Mouse (Mus musculus) heart, embryonic 11.5 days (tissue): ENCODE results near the gene Klhl7. TPM values are rescaled to one million over a fixed set of nuclear protein-coding genes. Genes with fewer than 3 reads are reported as not detected.
"Not testable (repeated sequence)": the region's sequence is repeated elsewhere in the genome, so short reads cannot be mapped to it uniquely, and the experiment has no call there.

Source experiments
- ATAC-seq: fragments of 200-750 bp; cut with Nextera tagmentation; replicated peaks from 2 replicates; pipeline ENCODE4 v1.8.0; 2017; ENCODE audit warnings: moderate library complexity; ENCODE audit not compliant: insufficient number of reproducible peaks, low FRiP score, low TSS enrichment
- H3K27ac ChIP-seq: fragments of 300-500 bp; sonication (generic); 2 replicates; pipeline ENCODE4 v1.5.1; 2014; ENCODE audit warnings: mild to moderate bottlenecking, low read depth, low read length
- H3K27me3 ChIP-seq: fragments of 300-500 bp; sonication (generic); 2 replicates; pipeline ENCODE4 v1.6.1; 2014; ENCODE audit warnings: mild to moderate bottlenecking, low read length, mixed read lengths; ENCODE audit not compliant: control insufficient read depth, insufficient read depth
- H3K36me3 ChIP-seq: fragments of 300-500 bp; sonication (generic); 2 replicates; pipeline ENCODE4 v1.6.1; 2014; ENCODE audit warnings: mild to moderate bottlenecking, low read length, moderate library complexity, mixed read lengths; ENCODE audit not compliant: control insufficient read depth, insufficient read depth
- H3K4me1 ChIP-seq: fragments of 300-500 bp; sonication (generic); 2 replicates; pipeline ENCODE4 v1.6.1; 2014; ENCODE audit warnings: low read length; ENCODE audit not compliant: control insufficient read depth, insufficient read depth
- H3K4me2 ChIP-seq: fragments of 300-500 bp; sonication (generic); 2 replicates; pipeline ENCODE4 v1.6.1; 2014; ENCODE audit warnings: mild to moderate bottlenecking, moderate library complexity
- H3K4me3 ChIP-seq: fragments of 300-500 bp; sonication (generic); 2 replicates; pipeline ENCODE4 v1.5.1; 2014; ENCODE audit warnings: low read depth, low read length
- H3K9ac ChIP-seq: fragments of 300-500 bp; sonication (generic); 2 replicates; pipeline ENCODE4 v1.6.1; 2014; ENCODE audit warnings: mild to moderate bottlenecking, low read depth, low read length, moderate library complexity
- H3K9me3 ChIP-seq: fragments of 300-500 bp; sonication (generic); replicated peaks from 2 replicates; pipeline ENCODE4 v1.6.1; 2016; ENCODE audit warnings: low read length; ENCODE audit not compliant: control insufficient read depth
- WGBS: fragments of 180-500 bp; shearing (Covaris S2); extraction: QIAGEN DNeasy Blood & Tissue Kit; methylation state at CpG from one replicate; pipeline ENCODE4 v1.1.7; 2014; ENCODE audit not compliant: insufficient replicate concordance; 5-methylcytosine and 5-hydroxymethylcytosine counted together
- polyA plus RNA-seq: library from polyadenylated mRNA; unstranded; fragments of >200 nt; fragmentation: Nextera tagmentation; extraction: Ambion mirVana; gene quantifications from 2 replicates; pipeline ENCODE4 v1.2.1, GENCODE M21; 2014

Gene Klhl7
- polyA plus RNA-seq, 1 experiment from 2014 or later: 39.0 TPM

DNA sequence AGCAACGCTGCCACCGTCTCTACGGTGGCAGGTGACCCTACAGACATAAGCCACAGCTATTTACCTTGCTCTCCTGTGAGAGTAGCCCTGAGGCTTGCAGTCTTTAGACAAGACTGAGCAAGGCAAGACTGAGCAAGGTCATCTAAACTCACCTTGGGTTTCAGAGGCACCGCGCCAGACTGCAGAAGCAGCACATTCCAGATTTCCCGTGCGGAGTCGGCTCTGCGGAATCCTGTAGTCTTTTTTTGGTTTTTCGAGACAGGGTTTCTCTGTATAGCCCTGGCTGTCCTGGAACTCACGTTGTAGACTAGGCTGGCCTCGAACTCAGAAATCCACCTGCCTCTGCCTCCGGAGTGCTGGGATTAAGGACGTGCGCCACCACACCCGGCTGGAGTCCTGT, 14.2 kb upstream of the Klhl7 start:
- 78% methylated on average over 16 of the region's 16 CpGs for WGBS
- no peak overlapping the region for H3K27ac ChIP-seq
- no peak for ATAC-seq
- H3K4me2 ChIP-seq: no peak overlapping the region
- no peaks in the 10 kb centered on the region for H3K27me3 ChIP-seq
- no peaks in the 10 kb centered on the region for H3K36me3 ChIP-seq
- H3K9me3 ChIP-seq: no peaks in the 10 kb centered on the region
- H3K9ac ChIP-seq: no peak overlapping the region
- no peak overlapping the region for H3K4me3 ChIP-seq
- H3K4me1 ChIP-seq: no peaks in the 10 kb centered on the region

DNA sequence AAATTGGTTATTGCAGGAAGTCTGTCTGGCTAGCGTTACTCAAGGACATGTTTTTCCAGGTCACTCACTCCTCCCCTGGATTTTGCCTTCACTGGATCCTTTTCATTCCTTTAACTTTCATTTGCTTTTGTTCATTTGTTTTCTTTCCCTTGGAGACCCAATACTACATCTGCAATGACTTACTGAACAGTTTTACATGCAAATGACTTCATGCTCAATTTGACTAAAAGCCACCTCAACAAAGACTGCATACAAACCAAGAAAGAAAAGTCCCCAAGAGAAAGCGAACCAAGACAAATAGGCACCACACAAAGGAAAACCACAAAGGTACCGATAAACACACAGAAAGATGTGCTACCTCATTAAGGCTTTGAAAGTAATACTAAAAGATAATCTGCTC, 13.5 kb upstream of the Klhl7 start:
- Histone ChIP-seq H3K27me3 (no peaks in the 10 kb centered on the region), H3K4me2 (no peak overlapping the region), H3K27ac (no peak overlapping the region), H3K9me3 (no peaks in the 10 kb centered on the region), H3K36me3 (no peaks in the 10 kb centered on the region), H3K4me1 (no peaks in the 10 kb centered on the region), H3K9ac (no peak overlapping the region), H3K4me3 (no peak overlapping the region)
- no peak for ATAC-seq
- 69% methylated on average over 3 of the region's 3 CpGs for WGBS

DNA sequence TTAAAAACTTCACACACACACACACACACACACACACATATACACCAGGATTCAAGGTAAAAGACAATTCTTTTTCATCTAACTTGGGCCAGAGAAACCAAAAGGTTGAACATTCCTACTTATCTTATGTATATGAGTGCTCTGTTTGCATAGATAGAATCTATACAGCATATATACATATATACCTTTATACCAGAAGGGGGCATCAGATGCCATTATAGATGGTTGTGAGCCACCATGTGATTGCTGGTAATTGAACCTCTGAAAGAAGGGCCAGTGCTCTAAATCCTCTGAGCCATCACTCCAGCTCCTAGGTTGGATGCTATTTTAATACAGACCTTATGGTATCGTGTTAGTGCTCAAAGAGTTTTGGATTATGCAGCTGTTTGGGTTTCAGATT, 12.0 kb upstream of the Klhl7 start:
- no peak overlapping the region for H3K4me2 ChIP-seq
- no peak for ATAC-seq
- no peaks in the 10 kb centered on the region for H3K9me3 ChIP-seq
- no peaks in the 10 kb centered on the region for H3K27me3 ChIP-seq
- H3K4me1 ChIP-seq: no peaks in the 10 kb centered on the region
- no peak overlapping the region for H3K27ac ChIP-seq
- H3K36me3 ChIP-seq: no peaks in the 10 kb centered on the region
- H3K4me3 ChIP-seq: no peak overlapping the region
- 77% methylated on average over 1 of the region's 1 CpGs for WGBS
- H3K9ac ChIP-seq: no peak overlapping the region

- no peaks in the 10 kb centered on the region for H3K4me1 ChIP-seq
- no peaks in the 10 kb centered on the region for H3K9me3 ChIP-seq
- no peak overlapping the region for H3K4me2 ChIP-seq
- H3K27me3 ChIP-seq: no peaks in the 10 kb centered on the region
- H3K4me3 ChIP-seq: no peak overlapping the region
- no peak overlapping the region for H3K27ac ChIP-seq
- no peak for ATAC-seq
- H3K36me3 ChIP-seq: no peaks in the 10 kb centered on the region
- 70% methylated on average over 3 of the region's 3 CpGs for WGBS
- no peak overlapping the region for H3K9ac ChIP-seq
These were observed 7.9 kb upstream of the Klhl7 start for GRCm38 (mm10) chr5:24092496-24092895.

DNA sequence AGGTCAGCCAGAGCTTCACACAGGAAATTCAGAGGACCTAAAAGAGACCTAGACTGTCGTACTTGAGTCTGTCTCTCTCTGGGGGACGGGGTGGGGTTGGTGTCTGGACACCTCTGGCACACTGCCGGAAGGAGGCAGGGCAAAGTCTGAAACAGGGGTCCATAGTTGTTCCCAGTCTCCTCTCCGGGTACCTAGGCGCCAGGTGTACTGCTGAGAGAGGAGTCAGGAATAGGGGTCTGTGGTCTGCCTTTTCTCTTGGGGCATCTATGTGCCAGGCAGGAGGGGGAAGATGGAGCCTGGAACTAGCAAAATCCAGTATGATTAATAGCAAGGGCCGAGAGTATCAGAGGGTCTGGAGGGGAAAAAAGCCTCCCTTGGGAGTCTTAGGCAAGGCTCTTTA, 5.0 kb upstream of the Klhl7 start:
- H3K9me3 ChIP-seq: no peaks in the 10 kb centered on the region
- no peak overlapping the region for H3K4me2 ChIP-seq
- no peak overlapping the region for H3K27ac ChIP-seq
- H3K4me3 ChIP-seq: no peak overlapping the region
- 76% methylated on average over 6 of the region's 6 CpGs for WGBS
- no peak overlapping the region for H3K9ac ChIP-seq
- no peaks in the 10 kb centered on the region for H3K4me1 ChIP-seq
- no peaks in the 10 kb centered on the region for H3K36me3 ChIP-seq
- ATAC-seq: no peak
- no peaks in the 10 kb centered on the region for H3K27me3 ChIP-seq

DNA sequence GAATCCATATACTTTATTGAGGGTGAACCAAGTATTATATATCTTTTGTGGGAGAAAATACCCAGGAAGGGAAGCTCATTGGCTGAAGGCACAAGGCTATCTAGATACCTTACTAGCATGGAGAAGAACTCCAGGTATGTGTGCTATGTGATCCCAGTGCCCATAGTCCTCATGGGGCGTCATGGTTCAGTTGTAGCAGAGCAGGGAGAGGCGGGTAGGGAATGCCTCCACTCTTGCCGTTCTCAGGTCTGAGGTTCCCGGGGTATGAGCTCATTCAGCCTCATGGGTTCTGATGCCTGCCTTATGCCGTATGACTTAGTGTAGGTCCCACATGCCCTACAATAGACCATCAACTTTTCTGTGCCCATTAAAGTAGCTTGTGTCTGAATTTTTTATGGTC, 4.5 kb upstream of the Klhl7 start:
- H3K9me3 ChIP-seq: no peaks in the 10 kb centered on the region
- no peak for ATAC-seq
- no peaks in the 10 kb centered on the region for H3K36me3 ChIP-seq
- H3K27ac ChIP-seq: no peak overlapping the region
- no peak overlapping the region for H3K4me2 ChIP-seq
- 63% methylated on average over 5 of the region's 5 CpGs for WGBS
- no peaks in the 10 kb centered on the region for H3K27me3 ChIP-seq
- no peaks in the 10 kb centered on the region for H3K4me1 ChIP-seq
- no peak overlapping the region for H3K9ac ChIP-seq
- no peak overlapping the region for H3K4me3 ChIP-seq

DNA sequence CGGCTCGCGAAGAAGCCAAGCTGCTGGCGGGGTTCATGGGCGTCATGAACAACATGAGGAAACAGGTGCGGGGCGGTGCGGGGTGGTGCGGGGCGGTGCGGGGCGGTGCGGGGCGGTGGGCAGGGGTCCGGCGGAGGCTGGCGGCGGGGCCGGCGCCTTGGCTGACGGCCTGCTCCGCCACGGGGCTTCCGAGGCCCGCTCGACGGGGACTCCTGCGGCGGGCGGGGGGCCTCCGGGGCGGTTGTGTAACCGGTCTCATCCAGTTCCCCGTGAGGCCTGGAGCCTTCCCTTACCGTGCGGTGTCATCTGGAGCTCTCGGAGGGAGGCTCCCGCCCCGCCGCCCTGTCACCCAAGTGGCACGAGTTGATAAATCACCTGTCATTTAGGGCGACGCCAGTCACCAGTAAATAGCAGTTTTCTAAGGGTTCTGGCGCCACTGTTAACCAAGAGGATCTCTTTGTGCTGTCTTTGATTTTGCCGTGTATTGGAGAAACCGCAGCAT, 456 bp downstream of the Klhl7 start:
- no peaks in the 10 kb centered on the region; the same call in 1 of the 2 replicates for H3K4me1 ChIP-seq
- H3K9ac ChIP-seq: peak overlapping the region; percentile 93
- no peaks in the 10 kb centered on the region for H3K36me3 ChIP-seq
- H3K27ac ChIP-seq: peak overlapping the region; percentile 78
- no peaks in the 10 kb centered on the region for H3K27me3 ChIP-seq
- H3K4me3 ChIP-seq: peak overlapping the region; percentile 83
- peak; percentile 87 for ATAC-seq
- under 1% methylated on average over 37 of the region's 46 CpGs for WGBS
- H3K4me2 ChIP-seq: peak overlapping the region; percentile 72
- H3K9me3 ChIP-seq: no peaks in the 10 kb centered on the region

DNA sequence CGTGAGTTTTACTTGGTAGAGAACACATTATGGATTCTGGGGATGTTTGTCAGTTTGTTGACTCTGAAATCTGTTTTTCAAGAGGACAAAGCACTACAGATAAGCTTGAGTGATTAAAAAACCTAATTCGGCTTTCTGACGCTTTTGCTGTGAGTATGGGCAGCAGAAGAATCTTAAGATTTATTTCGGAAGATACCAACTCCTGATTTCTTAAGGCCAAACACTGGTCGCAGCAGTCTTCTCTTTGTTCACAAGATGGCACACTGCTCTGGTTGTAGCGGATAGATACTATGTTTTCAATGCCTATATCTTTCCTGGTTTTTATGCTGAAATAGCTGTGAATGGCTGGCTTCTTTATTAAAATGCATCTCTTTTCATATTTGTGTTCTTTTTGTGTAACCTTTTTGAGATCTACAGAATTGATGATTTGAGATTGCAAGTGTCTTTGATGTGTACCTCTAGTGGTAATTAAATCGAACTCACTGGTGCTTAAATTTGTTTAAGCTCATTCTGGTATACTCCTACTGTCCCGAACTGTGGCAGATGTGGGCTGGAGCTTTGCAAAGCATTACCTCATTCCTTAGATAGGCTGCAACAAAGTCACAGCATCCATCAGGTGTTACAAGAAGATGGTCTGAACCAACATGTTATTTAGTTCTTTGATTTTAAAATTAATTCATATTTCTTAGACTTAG, 1.2 kb downstream of the Klhl7 start:
- H3K4me1 ChIP-seq: no peaks in the 10 kb centered on the region; the same call in 1 of the 2 replicates
- H3K4me2 ChIP-seq: peak overlapping the region; percentile 72
- H3K27ac ChIP-seq: no peak overlapping the region
- no peaks in the 10 kb centered on the region for H3K36me3 ChIP-seq
- H3K9ac ChIP-seq: peak overlapping the region; percentile 93
- ATAC-seq: no peak
- no peaks in the 10 kb centered on the region for H3K27me3 ChIP-seq
- WGBS: 12% methylated on average over 8 of the region's 8 CpGs
- H3K9me3 ChIP-seq: no peaks in the 10 kb centered on the region
- H3K4me3 ChIP-seq: peak overlapping the region; percentile 83

DNA sequence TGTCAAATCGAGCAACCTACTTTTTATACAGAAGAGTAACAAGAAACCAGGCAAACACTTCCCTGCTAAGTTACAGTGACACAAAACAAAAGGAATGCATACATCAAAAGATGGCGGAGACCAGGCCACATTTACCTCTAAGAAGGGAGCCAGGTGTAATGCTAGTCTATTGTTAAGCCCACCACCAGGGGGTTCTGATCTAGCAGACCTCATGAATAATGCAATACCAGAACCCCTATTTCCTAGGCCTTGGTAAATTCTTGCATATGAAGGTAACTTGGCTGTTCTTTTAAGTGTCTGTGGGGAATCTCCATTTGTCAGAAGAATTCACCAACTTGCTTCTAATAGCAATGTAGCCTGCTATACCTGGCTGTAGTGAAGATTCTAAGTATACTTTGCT, 2.8 kb downstream of the Klhl7 start:
- WGBS: 80% methylated on average over 2 of the region's 2 CpGs
- ATAC-seq, H3K4me1 ChIP-seq, H3K9ac ChIP-seq, H3K27me3 ChIP-seq, H3K4me2 ChIP-seq, H3K4me3 ChIP-seq, H3K27ac ChIP-seq, H3K36me3 ChIP-seq, H3K9me3 ChIP-seq: not testable (repeated sequence)
